Comparison of ENCODE assay signal across 8 mouse cellular contexts in the genomic region with DNA sequence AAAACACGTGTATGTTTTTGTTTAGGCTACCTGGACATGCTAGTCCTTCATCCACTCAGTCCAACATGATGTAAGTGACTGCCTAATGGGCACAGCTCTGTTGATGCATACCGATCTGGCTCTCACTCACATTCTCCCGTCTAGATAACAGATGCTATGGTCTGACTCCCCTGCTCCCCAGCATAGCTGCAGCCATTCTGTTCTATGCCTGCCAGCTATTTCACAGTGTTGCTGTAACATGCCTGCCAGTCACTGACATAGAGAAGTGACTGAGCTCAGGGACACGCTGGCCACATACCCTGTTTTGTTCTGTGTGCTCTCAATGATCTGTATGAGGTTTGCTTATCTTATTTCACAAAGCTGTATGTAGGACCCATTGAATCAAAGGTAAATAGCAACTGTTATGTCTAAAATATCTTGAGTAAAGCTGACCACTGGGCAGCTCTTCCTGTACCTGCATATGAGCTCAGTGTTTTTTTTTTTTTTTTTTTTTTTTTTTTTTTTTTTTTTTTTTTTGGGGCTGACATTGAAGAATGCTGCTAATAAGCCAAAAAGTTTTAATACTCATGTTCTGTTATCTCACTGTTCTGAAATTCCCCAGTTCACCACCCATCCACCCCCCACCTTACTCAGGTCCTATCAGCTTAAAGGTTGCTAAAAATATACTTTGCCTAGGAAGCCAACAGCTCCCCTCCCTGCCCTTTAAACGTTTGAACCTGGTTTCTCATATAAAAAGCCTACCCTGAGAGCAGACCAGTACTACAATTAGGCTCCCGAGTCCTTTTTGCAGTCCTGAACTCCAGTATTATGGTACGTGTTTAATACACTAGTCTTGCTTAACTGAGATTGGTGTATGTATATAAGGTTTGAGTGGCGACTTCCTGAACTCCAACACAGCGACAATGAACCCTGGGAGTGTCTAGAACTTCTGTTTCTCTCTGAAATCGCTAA. TPM values are rescaled to one million over a fixed set of nuclear protein-coding genes. Genes with fewer than 3 reads are reported as not detected.
A peak's percentile ranks its signal among the peaks of the same experiment; 100 is the strongest.
DNase-seq lines count a peak whose midpoint lies in the region; ATAC-seq lines count a peak whose summit lies in the region.

No protein-coding gene starts in this region.

- H3K27me3 ChIP-seq in embryonic facial prominence, embryonic 15.5 days = no peaks in the 10 kb centered on the region
- H3K27me3 ChIP-seq in hindbrain, embryonic 16.5 days (replicated peaks; ENCODE audit: control insufficient read depth, insufficient read depth, low read length) = no peaks in the 10 kb centered on the region

- DNase-seq in adrenal gland, postnatal 14 days = peak; percentile 21
- DNase-seq in adrenal gland, postnatal 4 days (ENCODE audit: low spot score in 2 of 2) = no peak
- DNase-seq in A20 (ENCODE audit: low read depth, low spot score) = peak; percentile 70
- no peak for DNase-seq in layer of hippocampus, adult 8-10 months (ENCODE audit: low spot score in 2 of 2)
- DNase-seq in thymus, postnatal 14 days = no peak

- H3K4me3 ChIP-seq in embryonic facial prominence, embryonic 15.5 days (replicated peaks) = peak overlapping the region; percentile 69
- H3K4me3 ChIP-seq in hindbrain, embryonic 16.5 days (ENCODE audit: low read length) = peak overlapping the region; percentile 54

- no peak for ATAC-seq in embryonic facial prominence, embryonic 15.5 days (ENCODE audit: insufficient number of reproducible peaks, low FRiP score, low TSS enrichment, low read depth)
- peak; percentile 57 for ATAC-seq in hindbrain, embryonic 16.5 days
- peak; percentile 49 for ATAC-seq in megakaryocyte, adult 5-6 weeks (ENCODE audit: poor library complexity, severe bottlenecking)

- H3K36me3 ChIP-seq in embryonic facial prominence, embryonic 15.5 days = peaks cover 10% of the 10 kb centered on the region
- 0 out of 2 replicates have a peak, but pooled peaks cover 2% of the 10 kb centered on the region for H3K36me3 ChIP-seq in hindbrain, embryonic 16.5 days (ENCODE audit: control insufficient read depth, insufficient read depth, low read length)

- no peaks in the 10 kb centered on the region for H3K9me3 ChIP-seq in embryonic facial prominence, embryonic 15.5 days (replicated peaks)
- no peaks in the 10 kb centered on the region for H3K9me3 ChIP-seq in hindbrain, embryonic 16.5 days (ENCODE audit: control insufficient read depth, low read length)

- H3K4me1 ChIP-seq in embryonic facial prominence, embryonic 15.5 days = peaks cover 10% of the 10 kb centered on the region
- peaks cover 8% of the 10 kb centered on the region for H3K4me1 ChIP-seq in hindbrain, embryonic 16.5 days (ENCODE audit: control insufficient read depth, insufficient read depth, low read depth, low read length)

- H3K4me2 ChIP-seq in embryonic facial prominence, embryonic 15.5 days (replicated peaks) = peak overlapping the region; percentile 70
- H3K4me2 ChIP-seq in hindbrain, embryonic 16.5 days (ENCODE audit: low read length) = peak overlapping the region; percentile 79

- WGBS in embryonic facial prominence, embryonic 15.5 days = 20% methylated on average over 10 of the region's 10 CpGs
- 31% methylated on average over 10 of the region's 10 CpGs for WGBS in hindbrain, embryonic 16.5 days

- peak overlapping the region; percentile 57 for H3K9ac ChIP-seq in embryonic facial prominence, embryonic 15.5 days
- peak overlapping the region; percentile 66 for H3K9ac ChIP-seq in hindbrain, embryonic 16.5 days (ENCODE audit: low read depth, low read length)

- H3K27ac ChIP-seq in embryonic facial prominence, embryonic 15.5 days (replicated peaks) = peak overlapping the region; percentile 90
- no peak overlapping the region for H3K27ac ChIP-seq in hindbrain, embryonic 16.5 days (ENCODE audit: low read depth, low read length)

RNA-seq across cellular contexts. Expression of a gene that starts 2.2 kb away (rescaled TPM):
- total RNA-seq in adrenal gland, postnatal 14 days (2021) = 4.3 and 6.0 TPM in 2 replicates
- total RNA-seq in adrenal gland, postnatal 4 days (2021) = 1 to 10 TPM; 8.9 to 9.2 TPM
- polyA plus RNA-seq in embryonic facial prominence, embryonic 15.5 days (2015; fragmentation: Nextera tagmentation; extraction: Ambion mirVana) = 3.6 TPM in 2 replicates
- polyA plus RNA-seq in hindbrain, embryonic 16.5 days (2015; fragmentation: Nextera tagmentation; extraction: Ambion mirVana) = 0.88 and 1.4 TPM in 2 replicates
- 5.4 and 5.8 TPM in 2 replicates for total RNA-seq in megakaryocyte, adult 5-6 weeks (2015)
- total RNA-seq in megakaryocyte, adult 5-6 weeks (2017) = 9.0 and 10.0 TPM in 2 replicates
- 1 to 10 TPM; 2.6 to 3.2 (median 2.9) TPM for total RNA-seq in layer of hippocampus, adult 8-10 months (2022)

RNA-seq across cellular contexts. Expression of a gene that starts 21.2 kb away (rescaled TPM):
- total RNA-seq in adrenal gland, postnatal 14 days (2021) = 3.0 and 3.5 TPM in 2 replicates
- 1 to 10 TPM; 4.4 to 5.4 TPM for total RNA-seq in adrenal gland, postnatal 4 days (2021)
- 7.2 and 8.1 TPM in 2 replicates for polyA plus RNA-seq in embryonic facial prominence, embryonic 15.5 days (2015; fragmentation: Nextera tagmentation; extraction: Ambion mirVana)
- polyA plus RNA-seq in hindbrain, embryonic 16.5 days (2015; fragmentation: Nextera tagmentation; extraction: Ambion mirVana) = 9.6 and 10.7 TPM in 2 replicates
- 2.3 and 3.7 TPM in 2 replicates for total RNA-seq in megakaryocyte, adult 5-6 weeks (2015)
- total RNA-seq in megakaryocyte, adult 5-6 weeks (2017) = 2.3 and 3.7 TPM in 2 replicates
- 1 to 10 TPM; 3.8 to 4.9 (median 4.3) TPM for total RNA-seq in layer of hippocampus, adult 8-10 months (2022)

RNA-seq across cellular contexts. Expression of a gene that starts 52.6 kb away (rescaled TPM):
- total RNA-seq in adrenal gland, postnatal 14 days (2021) = 7.0 and 7.7 TPM in 2 replicates
- 10 to 100 TPM in 1 of 2 experiments, 1 to 10 TPM in 1; 10.0 to 12.5 TPM for total RNA-seq in adrenal gland, postnatal 4 days (2021)
- polyA plus RNA-seq in embryonic facial prominence, embryonic 15.5 days (2015; fragmentation: Nextera tagmentation; extraction: Ambion mirVana) = 2.4 and 2.7 TPM in 2 replicates
- polyA plus RNA-seq in hindbrain, embryonic 16.5 days (2015; fragmentation: Nextera tagmentation; extraction: Ambion mirVana) = 1.6 and 1.7 TPM in 2 replicates
- total RNA-seq in megakaryocyte, adult 5-6 weeks (2015) = 5.9 and 6.2 TPM in 2 replicates
- 5.0 and 5.4 TPM in 2 replicates for total RNA-seq in megakaryocyte, adult 5-6 weeks (2017)
- total RNA-seq in layer of hippocampus, adult 8-10 months (2022) = 10 to 100 TPM in 1 of 4 experiments, 1 to 10 TPM in 3; 8.6 to 10.6 (median 9.3) TPM

Comparison
In these comparisons a context has a peak if more than half of its experiments do, and no peak if none do; other contexts are left out.
1. DNase-seq: peak in adrenal gland, postnatal 14 days (single experiment) and A20 (single experiment); none in adrenal gland, postnatal 4 days (0 of 2), layer of hippocampus, adult 8-10 months (0 of 2) and thymus, postnatal 14 days (single experiment).